Mouse (Mus musculus) E14TG2a.4 (cell line): ENCODE results near the gene Abcg5.

Source experiments
- H3K27me3 ChIP-seq: 2 replicates; pipeline ENCODE4 v1.6.1; 2014; ENCODE audit warnings: low read length, control low read depth; ENCODE audit not compliant: insufficient read depth
- H3K36me3 ChIP-seq: 2 replicates; pipeline ENCODE4 v1.6.1; 2014; ENCODE audit warnings: low read length, control low read depth; ENCODE audit not compliant: insufficient read depth
- H3K4me1 ChIP-seq: replicated peaks from 2 replicates; pipeline ENCODE4 v1.6.1; 2014; ENCODE audit warnings: low read depth, low read length, control low read depth
- H3K4me3 ChIP-seq: replicated peaks from 2 replicates; pipeline ENCODE4 v1.5.1; 2014; ENCODE audit warnings: mild to moderate bottlenecking, low read length
- H3K9me3 ChIP-seq: 2 replicates; pipeline ENCODE4 v1.6.1; 2014; ENCODE audit warnings: low read length, control low read depth
- CTCF ChIP-seq: conservative IDR thresholded peaks from 2 replicates; pipeline ENCODE4 v1.5.1; 2014; ENCODE audit warnings: low read length
- NANOG ChIP-seq: IDR thresholded peaks from 2 replicates; pipeline ENCODE4 v1.6.1; 2014; ENCODE audit warnings: borderline replicate concordance, low read length, mixed read lengths
- POU5F1 ChIP-seq: IDR thresholded peaks from 2 replicates; pipeline ENCODE4 v1.6.1; 2014; ENCODE audit warnings: low read length, borderline replicate concordance

Abcg5 gene

DNA sequence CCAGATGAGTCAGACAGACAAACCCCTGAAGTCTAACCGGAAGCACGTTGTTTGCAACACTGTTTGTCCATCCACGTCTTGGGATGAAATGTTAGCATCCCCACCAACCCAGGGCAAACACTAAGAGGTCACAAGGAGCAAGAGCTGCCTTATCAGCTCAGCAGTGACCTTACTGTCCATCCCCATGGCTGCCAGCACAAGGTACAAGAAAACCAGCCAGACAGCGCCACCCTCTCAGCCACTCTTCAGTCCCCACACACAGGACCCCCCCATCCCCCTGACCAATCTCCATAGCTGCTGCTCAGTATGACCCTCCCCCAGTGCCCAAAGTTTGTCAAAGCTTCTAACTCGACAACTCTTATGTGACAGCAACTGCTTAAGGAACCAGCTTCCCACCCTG is 34.6 kb upstream of the Abcg5 start:
- peaks cover 50% of the 10 kb centered on the region for H3K36me3 ChIP-seq
- H3K4me3 ChIP-seq = no peak overlapping the region
- peaks cover 80% of the 10 kb centered on the region for H3K4me1 ChIP-seq
- TF ChIP-seq NANOG (no peak), CTCF (no peak), POU5F1 (no peak)
- no peaks in the 10 kb centered on the region for H3K27me3 ChIP-seq
- H3K9me3 ChIP-seq = no peaks in the 10 kb centered on the region

DNA sequence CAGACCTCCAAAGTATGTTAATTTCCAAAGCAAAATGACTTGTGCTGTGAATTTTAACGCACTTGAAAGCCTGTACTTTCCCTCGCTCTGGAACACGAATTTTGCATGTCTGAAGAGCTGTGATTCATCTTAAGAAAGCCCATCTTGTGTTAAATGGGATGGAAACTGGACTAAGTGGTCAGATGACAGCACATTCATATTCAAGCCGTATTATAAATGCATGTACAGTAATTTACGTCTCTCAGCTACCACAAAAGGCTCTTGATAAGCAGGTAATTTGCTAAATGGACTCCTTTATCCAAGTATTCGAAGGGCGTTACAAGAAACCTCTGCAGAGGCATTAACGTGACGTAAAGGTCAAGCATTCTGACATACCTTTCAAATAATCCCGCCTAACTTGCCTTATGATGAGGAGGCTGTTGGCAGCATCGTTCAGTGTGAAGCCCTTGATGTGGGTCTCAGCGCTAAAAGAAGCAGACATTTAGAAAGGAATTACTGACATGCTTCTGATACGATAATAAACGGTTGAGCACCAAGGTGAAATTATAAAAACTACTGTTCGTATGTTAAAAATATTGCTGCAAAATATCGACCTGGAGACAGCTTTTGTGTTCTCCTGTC is 33.6 kb upstream of the Abcg5 start:
- H3K4me1 ChIP-seq = peaks cover 73% of the 10 kb centered on the region
- TF ChIP-seq POU5F1 (no peak), NANOG (peak; percentile 71)

DNA sequence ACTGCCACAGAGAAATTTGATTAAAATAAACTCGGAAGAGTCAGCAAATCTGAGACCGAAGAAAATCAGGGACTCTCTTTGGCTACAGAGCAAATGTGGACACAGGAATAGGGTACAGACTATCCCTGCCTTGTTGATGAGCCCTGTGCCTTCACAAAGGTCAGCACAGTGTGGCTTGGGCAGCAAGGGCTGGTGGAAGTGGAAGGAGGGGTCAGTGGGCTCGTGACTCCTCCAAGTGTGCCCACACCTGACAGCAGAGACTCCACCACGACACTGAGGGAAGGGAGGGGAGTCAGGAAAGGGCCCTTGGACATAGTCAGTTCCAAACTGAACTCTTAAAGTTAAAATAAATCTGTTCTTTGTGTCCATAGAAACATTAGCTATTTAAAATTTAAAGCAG is 32.1 kb upstream of the Abcg5 start:
- no peak for TF ChIP-seq NANOG
- TF ChIP-seq POU5F1 = no peak
- TF ChIP-seq CTCF = no peak
- H3K36me3 ChIP-seq = peaks cover 54% of the 10 kb centered on the region
- H3K4me3 ChIP-seq = no peak overlapping the region
- H3K4me1 ChIP-seq = peaks cover 63% of the 10 kb centered on the region
- no peaks in the 10 kb centered on the region for H3K27me3 ChIP-seq
- no peaks in the 10 kb centered on the region for H3K9me3 ChIP-seq

More for the DNA sequence above, 33.6 kb upstream of the Abcg5 start:
- Histone ChIP-seq H3K36me3 (peaks cover 50% of the 10 kb centered on the region), H3K27me3 (no peaks in the 10 kb centered on the region), H3K4me3 (no peak overlapping the region), H3K9me3 (no peaks in the 10 kb centered on the region)

DNA sequence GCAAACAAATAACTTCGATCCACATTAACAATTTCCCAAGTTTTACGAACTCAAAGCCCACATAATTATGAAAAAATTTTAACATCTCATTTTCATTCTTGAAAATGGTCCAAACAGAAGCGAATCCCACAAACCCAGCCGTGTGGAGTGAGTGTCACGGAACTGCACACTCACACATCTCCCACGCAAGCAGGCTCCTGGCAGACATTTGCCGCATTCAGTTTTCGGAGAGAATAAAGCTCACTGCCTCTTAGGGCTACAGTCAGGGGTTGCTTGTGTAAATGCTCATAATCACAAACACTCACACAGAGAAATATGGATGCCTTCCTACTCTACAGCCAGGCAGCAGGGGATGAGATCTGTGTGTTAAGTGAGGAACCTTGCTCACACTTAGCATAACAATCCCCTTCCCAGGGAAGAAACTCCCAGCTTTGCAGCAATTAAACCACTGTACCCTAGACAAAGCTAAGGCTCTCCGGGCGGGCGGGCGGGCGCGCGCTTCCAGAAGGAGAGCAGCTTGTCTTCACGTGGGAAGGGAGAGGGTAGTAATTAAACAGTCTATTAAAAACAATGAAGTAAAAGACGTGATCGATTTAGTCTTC is 30.9 kb upstream of the Abcg5 start:
- Histone ChIP-seq H3K27me3 (no peaks in the 10 kb centered on the region), H3K4me1 (peaks cover 70% of the 10 kb centered on the region), H3K9me3 (no peaks in the 10 kb centered on the region), H3K36me3 (peaks cover 67% of the 10 kb centered on the region), H3K4me3 (no peak overlapping the region)
- TF ChIP-seq NANOG (peak; percentile 50; the same call in 1 of the 2 replicates), POU5F1 (no peak)

DNA sequence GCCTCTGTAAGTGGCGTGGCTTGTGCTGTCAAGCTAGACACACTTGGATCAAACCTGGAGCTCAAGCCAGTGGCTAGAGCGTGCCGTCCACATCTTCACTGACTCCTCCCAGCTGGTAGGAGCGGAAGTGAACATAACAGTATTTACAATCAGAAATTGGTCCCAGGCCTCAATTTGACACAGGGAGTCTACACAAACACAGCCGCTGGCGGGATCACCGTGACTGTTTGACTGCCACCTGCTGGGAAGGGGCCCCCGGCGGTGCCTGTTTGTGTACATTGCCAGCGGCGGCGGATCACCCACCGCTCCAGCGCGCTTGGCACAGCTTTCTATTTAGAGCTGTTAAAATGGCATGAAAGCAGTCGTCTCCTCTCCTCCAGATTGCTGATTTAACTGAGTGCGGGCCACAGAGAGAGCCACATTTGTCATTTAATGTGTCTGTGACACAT is 26.6 kb upstream of the Abcg5 start:
- H3K36me3 ChIP-seq = peaks cover 71% of the 10 kb centered on the region
- H3K27me3 ChIP-seq = no peaks in the 10 kb centered on the region
- TF ChIP-seq NANOG (no peak), POU5F1 (no peak), CTCF (no peak)
- peaks cover 51% of the 10 kb centered on the region for H3K4me1 ChIP-seq
- H3K9me3 ChIP-seq = no peaks in the 10 kb centered on the region
- 0 out of 2 replicates have a peak overlapping the region, but pooled peaks have one; percentile 20 for H3K4me3 ChIP-seq

DNA sequence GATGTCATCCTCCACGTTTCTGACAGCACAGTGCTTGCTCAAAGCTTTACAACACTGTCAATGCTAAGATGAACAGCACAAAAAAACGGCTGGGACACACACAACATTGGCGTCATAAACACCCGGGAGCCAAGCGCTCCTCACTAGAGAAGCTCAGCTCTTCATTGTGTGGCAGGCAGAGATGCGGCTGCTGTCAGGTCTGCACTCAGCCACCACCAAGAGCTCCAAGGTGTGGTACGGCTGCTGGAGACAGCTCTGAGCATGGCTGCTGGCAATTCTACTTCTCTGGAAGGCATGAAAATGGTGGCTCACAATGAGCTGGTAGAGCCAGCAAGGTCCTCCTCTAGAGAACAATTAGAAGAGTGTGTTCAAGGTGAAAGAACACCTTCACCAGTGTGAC is 26.0 kb upstream of the Abcg5 start:
- peaks cover 51% of the 10 kb centered on the region for H3K4me1 ChIP-seq
- H3K9me3 ChIP-seq = no peaks in the 10 kb centered on the region
- 0 out of 2 replicates have a peak overlapping the region, but pooled peaks have one; percentile 20 for H3K4me3 ChIP-seq
- H3K36me3 ChIP-seq = peaks cover 75% of the 10 kb centered on the region
- TF ChIP-seq CTCF (no peak), NANOG (no peak), POU5F1 (no peak)
- H3K27me3 ChIP-seq = no peaks in the 10 kb centered on the region

DNA sequence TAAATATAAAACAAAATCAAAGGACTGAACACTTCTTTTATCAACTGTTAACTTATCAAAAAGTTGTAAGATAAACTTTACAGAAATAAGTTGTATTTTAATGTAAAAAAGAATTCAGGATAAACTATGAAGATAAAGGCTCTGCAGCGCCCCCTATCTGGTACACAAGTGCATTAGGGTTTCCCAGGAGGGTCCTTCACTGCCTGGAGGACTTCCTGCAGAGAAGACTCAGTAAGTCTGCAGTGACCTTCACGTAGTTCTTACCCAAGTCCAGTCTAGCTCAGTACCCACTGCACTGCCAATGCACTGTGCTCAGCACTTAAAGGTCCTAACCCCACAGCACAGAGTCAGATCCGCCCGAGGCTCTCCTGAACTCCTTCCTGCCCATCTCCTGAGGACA is 24.6 kb upstream of the Abcg5 start:
- TF ChIP-seq CTCF = peak; percentile 76
- TF ChIP-seq POU5F1 = no peak
- TF ChIP-seq NANOG = no peak
- peaks cover 69% of the 10 kb centered on the region for H3K36me3 ChIP-seq
- H3K4me1 ChIP-seq = peaks cover 46% of the 10 kb centered on the region

DNA sequence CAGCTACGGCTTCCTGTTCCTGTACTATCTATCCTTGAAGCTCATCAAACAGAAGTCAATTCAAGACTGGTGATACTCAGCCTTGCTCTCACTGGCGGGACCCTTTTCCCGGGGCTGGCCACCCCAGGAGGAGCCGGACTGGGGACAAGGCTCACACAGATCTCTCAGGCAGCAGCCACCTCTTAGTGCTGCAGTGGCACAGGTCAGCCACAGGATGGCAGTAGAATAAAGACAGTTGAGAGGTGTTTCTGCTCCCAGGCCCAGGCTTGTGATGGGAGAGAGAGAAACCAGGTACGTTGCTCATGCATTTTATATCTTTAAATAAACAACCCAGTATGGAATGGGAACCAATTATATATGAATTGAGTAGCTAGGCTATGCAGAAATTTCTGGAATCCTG is 15.9 kb upstream of the Abcg5 start:
- H3K4me3 ChIP-seq = no peak overlapping the region
- peaks cover 13% of the 10 kb centered on the region for H3K4me1 ChIP-seq
- H3K9me3 ChIP-seq = peaks cover 3% of the 10 kb centered on the region; the same call in 1 of the 2 replicates
- peaks cover 1% of the 10 kb centered on the region for H3K36me3 ChIP-seq
- TF ChIP-seq CTCF (peak; percentile 84), POU5F1 (no peak)
- peaks cover 35% of the 10 kb centered on the region for H3K27me3 ChIP-seq

More for the DNA sequence above, 24.6 kb upstream of the Abcg5 start:
- no peaks in the 10 kb centered on the region for H3K9me3 ChIP-seq
- no peak overlapping the region for H3K4me3 ChIP-seq
- no peaks in the 10 kb centered on the region for H3K27me3 ChIP-seq

DNA sequence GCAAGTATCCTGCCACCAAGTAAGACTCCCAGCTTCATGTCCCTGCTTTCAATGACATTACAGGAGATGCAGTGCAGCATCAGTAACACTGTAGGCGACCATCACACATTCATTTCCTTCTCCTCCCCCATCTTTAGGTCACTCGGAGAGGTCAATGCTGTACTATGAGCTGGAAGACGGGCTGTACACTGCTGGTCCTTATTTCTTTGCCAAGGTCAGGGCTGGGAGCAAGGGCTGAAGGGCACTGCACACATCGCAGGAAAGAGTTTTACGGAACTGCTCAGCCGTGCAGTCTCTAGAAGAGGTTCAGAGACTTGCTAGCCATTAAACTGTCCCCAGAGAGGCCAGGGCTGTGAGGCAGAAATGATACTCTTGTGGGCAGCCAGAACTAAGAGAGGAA is 13.7 kb upstream of the Abcg5 start:
- TF ChIP-seq CTCF (no peak), POU5F1 (no peak), NANOG (no peak)

More for the DNA sequence above, 13.7 kb upstream of the Abcg5 start:
- Histone ChIP-seq H3K9me3 (peaks cover 6% of the 10 kb centered on the region; the same call in 1 of the 2 replicates), H3K27me3 (peaks cover 52% of the 10 kb centered on the region), H3K4me1 (peaks cover 17% of the 10 kb centered on the region), H3K36me3 (no peaks in the 10 kb centered on the region), H3K4me3 (no peak overlapping the region)
